Mouse (Mus musculus) megakaryocyte, embryonic 14.5 days (primary cell): Measurements from ENCODE around the gene Mcts2.

Source experiments
- FLI1 ChIP-seq: IDR thresholded peaks from 2 replicates; pipeline ENCODE4 v1.6.1; 2012; ENCODE audit warnings: low read length, inconsistent platforms, mixed read lengths
- GATA1 ChIP-seq: IDR thresholded peaks from 3 replicates; pipeline ENCODE4 v1.6.1; 2012; ENCODE audit warnings: mixed read lengths, low read length, inconsistent platforms, borderline replicate concordance

DNA sequence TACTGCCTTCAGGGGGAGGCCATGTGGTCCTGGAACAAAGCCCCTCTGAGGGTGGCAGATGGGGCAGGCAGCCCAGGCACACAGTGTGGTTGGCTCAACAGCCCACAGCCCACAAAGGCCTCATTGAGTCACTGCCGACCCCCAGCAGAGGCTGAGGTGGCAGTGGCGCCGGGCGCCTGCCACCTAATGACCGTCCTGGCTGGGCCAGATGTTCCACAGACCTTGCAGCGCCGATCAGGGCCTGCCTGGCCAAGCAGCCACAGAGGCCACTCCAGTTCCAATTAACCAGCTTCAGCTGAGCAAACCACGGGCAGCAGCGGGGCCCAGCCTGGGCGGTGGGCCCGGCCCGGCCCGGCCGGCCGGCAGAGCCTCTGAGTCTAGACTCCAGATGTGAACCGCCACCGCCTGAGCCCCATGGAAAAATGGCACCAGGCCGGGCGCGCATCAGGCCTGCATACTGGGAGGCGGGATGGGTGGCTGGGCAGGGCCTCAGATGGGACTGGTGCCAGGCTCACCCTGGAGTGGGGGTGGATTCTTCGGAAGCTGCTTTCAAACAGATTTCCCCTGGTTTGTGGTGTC is 19.2 kb downstream of the Mcts2 start:
- TF ChIP-seq FLI1 (no peak), GATA1 (no peak)
